Mouse (Mus musculus) cerebellum, postnatal 10 days (tissue): ENCODE data around the gene Rhou.
A peak's percentile ranks its signal among the peaks of the same experiment; 100 is the strongest.
"Not testable (repeated sequence)": the region's sequence is repeated elsewhere in the genome, so short reads cannot be mapped to it uniquely, and the experiment has no call there.

Experiments
- DNase-seq, 2 experiments: peaks; one replicate each; pipeline ENCODE4 v3.0.0; 2021; ENCODE audit warnings: mixed read lengths in 2 of 2

Gene Rhou

GRCm38 (mm10) chr8:123653308-123653993 lies at the start of gene Rhou:
Rhou (plus strand) TSS chr8:123653929.
- DNase-seq, result peak; percentile 99

- not testable (repeated sequence) for DNase-seq
Observed at GRCm38 (mm10) chr8:123612652-123613051, 41.1 kb upstream of the Rhou start.

GRCm38 (mm10) chr8:123623523-123623922 lies 30.2 kb upstream of the Rhou start:
- DNase-seq, result not testable (repeated sequence)

- no peak for DNase-seq
Observed at GRCm38 (mm10) chr8:123624274-123624673, 29.5 kb upstream of the Rhou start.

- DNase-seq, result no peak
Observed at GRCm38 (mm10) chr8:123624702-123625101, 29.0 kb upstream of the Rhou start.

GRCm38 (mm10) chr8:123625717-123626116 lies 28.0 kb upstream of the Rhou start:
- no peak for DNase-seq

GRCm38 (mm10) chr8:123627410-123628147 lies 26.1 kb upstream of the Rhou start:
- no peak for DNase-seq

- DNase-seq, result peak; percentile 75 to 81
Observed at GRCm38 (mm10) chr8:123628253-123628967, 25.3 kb upstream of the Rhou start.

- DNase-seq, result peak; percentile 88 to 90
Observed at GRCm38 (mm10) chr8:123628968-123629755, 24.6 kb upstream of the Rhou start.

GRCm38 (mm10) chr8:123630058-123630457 lies 23.7 kb upstream of the Rhou start:
- no peak for DNase-seq

- DNase-seq, result no peak
Observed at GRCm38 (mm10) chr8:123630841-123631251, 22.9 kb upstream of the Rhou start.

- DNase-seq, result not testable (repeated sequence)
Observed at GRCm38 (mm10) chr8:123631746-123632145, 22.0 kb upstream of the Rhou start.

- DNase-seq, result no peak
Observed at GRCm38 (mm10) chr8:123632257-123632656, 21.5 kb upstream of the Rhou start.

- DNase-seq, result no peak
Observed at GRCm38 (mm10) chr8:123633801-123634200, 19.9 kb upstream of the Rhou start.

- DNase-seq, result no peak
Observed at GRCm38 (mm10) chr8:123634395-123635131, 19.2 kb upstream of the Rhou start.

GRCm38 (mm10) chr8:123635671-123636070 lies 18.1 kb upstream of the Rhou start:
- no peak for DNase-seq

GRCm38 (mm10) chr8:123643330-123644051 lies 10.2 kb upstream of the Rhou start:
- DNase-seq, result peak; percentile 83 to 90

- peak; percentile 42 to 44 for DNase-seq
Observed at GRCm38 (mm10) chr8:123645229-123645628, 8.5 kb upstream of the Rhou start.

- no peak for DNase-seq
Observed at GRCm38 (mm10) chr8:123648245-123649170, 5.2 kb upstream of the Rhou start.

- DNase-seq, result no peak
Observed at GRCm38 (mm10) chr8:123649483-123649882, 4.2 kb upstream of the Rhou start.
